Mouse (Mus musculus) erythroblast, adult 5-6 weeks (primary cell): ENCODE measurements around the gene Ptprt. TPM values are rescaled to one million over a fixed set of nuclear protein-coding genes. Genes with fewer than 3 reads are reported as not detected.
"Not testable (repeated sequence)": the region's sequence is repeated elsewhere in the genome, so short reads cannot be mapped to it uniquely, and the experiment has no call there.

Experiments
- ATAC-seq: replicated peaks from 2 replicates; pipeline ENCODE4 v1.8.0; 2016; ENCODE audit warnings: moderate number of reproducible peaks, mild to moderate bottlenecking, moderate TSS enrichment, inconsistent platforms; ENCODE audit not compliant: poor library complexity, low FRiP score, severe bottlenecking
- total RNA-seq, 2 experiments: library from RNA; stranded (forward) in 1 of 2; stranded (reverse) in 1 of 2; fragments of 150-400 nt in 1 of 2; fragments of 200-764, 138-1000 nt in 1 of 2; gene quantifications; 2 replicates each; pipeline versions ENCODE4 v1.2.3 to v1.2.4; 2015 to 2017; ENCODE audit warnings: low replicate concordance in 2 of 2

Ptprt gene
- total RNA-seq, 2 experiments from 2014 or later: not detected

DNA sequence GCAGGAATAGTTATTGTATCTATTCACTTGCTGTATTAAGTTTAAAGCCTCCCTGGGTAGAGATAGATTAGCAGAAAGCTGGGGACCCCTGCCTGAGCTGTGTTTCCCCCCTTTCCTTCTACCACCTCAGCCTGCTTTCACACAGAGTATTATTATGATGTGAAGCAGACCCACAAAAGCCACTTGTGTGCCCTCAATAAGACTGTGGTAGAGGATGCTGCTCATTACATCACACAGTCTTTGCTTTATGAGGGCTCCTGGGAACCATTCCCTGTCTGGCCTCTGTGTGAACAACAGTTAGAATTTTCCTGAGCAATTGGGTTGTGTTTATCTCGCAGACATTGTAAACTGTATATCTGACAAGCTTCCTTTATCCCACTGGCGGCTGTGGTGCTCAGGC lies 409.7 kb downstream of the Ptprt start:
- ATAC-seq: no peak

DNA sequence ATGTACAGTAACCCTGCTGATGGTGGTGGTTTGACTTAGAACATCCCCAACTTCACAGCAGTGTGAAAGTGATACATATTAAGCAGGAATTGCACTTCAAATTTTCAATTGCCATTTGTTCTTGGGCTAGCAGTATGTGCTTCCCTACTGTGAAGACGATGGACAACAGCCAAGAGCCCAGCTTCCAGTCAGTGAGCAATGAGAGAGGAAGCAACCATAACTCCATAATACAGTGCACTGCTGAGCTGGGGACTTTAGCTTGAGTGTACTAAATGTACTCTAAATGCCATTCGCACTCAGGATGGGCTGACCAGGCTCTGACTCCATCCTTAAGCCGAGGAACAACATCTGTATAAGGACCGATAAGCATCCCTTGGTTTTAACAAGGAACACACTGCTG lies 412.7 kb downstream of the Ptprt start:
- no peak for ATAC-seq

DNA sequence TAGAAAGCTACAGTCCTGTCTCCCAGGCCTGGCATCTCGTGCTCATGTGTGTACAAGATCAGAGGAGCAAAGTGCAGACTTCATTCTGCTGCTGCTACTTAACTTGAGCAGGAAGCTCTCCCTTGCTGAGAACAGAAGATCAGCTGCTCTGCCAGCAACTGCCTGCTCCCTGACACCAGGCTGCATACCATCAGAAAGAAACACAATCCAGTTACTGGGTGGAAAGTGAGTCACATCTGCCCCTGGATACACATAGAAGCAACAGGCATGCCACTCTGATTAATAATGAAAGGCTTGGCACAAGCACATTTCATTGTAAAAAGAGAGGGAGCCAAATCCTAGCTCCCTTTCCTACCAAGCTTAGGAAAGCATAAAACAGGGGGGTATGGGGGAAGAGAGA lies 438.5 kb downstream of the Ptprt start:
- ATAC-seq: no peak

DNA sequence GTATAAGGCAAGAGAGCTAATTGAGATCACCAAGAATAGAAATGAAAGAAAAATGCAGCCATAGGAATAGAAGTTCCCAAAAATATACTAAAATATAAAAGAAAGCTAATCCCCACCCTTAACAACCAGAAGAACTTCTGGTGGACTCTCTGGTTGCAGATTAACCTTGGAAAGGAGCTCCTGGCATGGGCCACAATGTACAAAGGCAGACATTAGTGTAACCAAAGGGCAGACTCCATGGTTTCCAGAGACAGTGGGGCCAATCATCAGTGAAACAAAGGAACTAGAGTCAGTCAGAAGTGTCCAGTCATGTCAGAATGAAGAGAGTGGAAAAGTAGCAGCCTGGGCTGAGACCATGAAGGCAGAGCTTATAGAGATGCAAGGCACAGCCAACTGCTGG lies 440.4 kb downstream of the Ptprt start:
- no peak for ATAC-seq

DNA sequence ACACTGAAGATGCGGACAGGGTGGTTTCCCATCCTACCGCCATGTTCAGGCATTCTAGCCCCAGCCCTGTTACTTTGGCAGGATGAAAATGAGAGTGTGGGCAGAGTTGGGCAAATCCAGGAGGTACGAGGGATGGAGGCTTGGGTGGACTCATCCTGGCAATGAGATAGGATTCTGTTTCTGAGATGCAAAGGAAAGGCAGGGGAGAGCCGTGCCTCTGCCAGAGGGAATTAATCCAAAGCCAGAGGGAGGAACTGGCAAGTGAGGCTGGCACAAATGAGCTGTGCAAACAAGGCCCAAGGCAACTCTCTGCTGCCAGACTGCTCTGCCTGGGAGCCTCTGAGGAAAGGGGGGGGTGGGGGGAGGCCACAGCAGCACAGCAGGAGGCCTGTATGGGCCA lies 441.4 kb downstream of the Ptprt start:
- no peak for ATAC-seq

DNA sequence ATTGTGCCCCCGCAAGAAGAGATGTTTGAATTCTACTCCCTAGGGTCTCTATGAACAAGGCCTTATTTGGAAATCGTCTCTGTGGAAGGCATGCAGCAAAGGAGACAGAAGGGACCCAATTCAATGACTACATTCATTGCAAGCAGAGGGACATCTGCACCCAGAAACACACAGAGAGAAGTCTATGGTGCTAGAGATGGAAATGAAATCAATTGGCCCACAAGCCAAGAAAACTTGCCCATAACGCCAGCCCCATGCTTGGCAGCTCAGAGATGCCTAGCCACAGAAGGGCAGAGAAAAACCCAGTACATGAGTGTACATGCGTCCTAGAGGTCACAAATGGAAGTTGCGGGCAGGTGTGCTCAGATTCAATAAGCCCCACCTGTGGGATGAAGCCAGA lies 443.1 kb downstream of the Ptprt start:
- ATAC-seq: no peak

DNA sequence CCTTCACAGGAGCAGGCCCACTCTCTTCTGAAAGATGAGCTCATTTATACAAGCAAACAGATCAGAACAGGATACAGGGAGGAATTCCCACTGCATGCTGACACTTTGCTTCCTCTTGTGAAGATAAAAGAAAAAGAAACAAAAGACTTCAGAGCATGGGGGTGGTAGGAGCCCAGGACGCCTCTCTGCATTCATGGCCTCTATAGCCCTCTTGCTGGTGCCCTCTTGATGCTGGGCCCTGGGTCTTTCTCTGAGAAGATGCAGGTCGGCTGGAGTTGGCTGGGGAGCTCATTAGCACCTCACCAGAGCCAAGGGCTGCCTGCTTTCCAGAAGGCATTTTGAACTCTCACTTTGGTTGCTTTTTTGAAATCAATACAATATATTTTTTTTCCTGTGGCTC lies 448.6 kb downstream of the Ptprt start:
- ATAC-seq: no peak

DNA sequence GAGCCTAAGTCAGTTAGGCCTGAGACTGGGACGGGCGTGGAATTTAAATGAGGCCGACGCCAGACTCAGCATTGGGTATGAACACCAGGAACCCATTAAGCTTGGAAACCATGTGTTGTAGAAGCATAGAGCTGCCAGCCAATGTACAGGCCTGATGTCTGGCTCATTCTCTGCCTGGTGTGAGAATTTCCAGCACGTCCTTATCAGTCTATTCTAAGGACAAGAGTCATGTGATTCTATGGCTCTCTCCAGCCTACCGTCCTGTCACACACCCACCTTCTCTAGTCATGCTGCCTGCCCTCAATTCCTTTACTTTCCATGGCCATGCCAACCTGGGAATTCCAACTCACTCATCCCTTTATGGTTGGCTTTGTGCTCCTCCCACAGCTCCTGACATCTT lies 450.4 kb downstream of the Ptprt start:
- ATAC-seq: no peak

DNA sequence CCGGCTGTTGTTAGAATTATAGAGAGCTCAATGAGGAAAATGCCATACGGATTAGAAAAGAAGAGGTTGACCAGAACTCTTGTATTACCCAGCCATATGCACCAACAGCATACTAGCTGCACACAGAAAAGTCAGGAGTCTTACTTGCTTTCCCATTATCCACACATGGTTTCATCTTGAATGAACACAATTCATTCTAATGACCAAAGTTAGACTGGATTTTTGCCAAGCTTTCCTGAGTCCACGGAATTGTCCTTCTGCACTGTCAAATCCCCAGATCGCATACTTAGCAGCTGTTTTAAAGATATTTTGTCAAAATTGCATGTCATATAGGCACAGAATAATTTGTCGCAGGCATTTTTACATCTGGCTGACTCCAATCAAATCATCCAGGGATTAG lies 463.6 kb downstream of the Ptprt start:
- ATAC-seq: no peak

DNA sequence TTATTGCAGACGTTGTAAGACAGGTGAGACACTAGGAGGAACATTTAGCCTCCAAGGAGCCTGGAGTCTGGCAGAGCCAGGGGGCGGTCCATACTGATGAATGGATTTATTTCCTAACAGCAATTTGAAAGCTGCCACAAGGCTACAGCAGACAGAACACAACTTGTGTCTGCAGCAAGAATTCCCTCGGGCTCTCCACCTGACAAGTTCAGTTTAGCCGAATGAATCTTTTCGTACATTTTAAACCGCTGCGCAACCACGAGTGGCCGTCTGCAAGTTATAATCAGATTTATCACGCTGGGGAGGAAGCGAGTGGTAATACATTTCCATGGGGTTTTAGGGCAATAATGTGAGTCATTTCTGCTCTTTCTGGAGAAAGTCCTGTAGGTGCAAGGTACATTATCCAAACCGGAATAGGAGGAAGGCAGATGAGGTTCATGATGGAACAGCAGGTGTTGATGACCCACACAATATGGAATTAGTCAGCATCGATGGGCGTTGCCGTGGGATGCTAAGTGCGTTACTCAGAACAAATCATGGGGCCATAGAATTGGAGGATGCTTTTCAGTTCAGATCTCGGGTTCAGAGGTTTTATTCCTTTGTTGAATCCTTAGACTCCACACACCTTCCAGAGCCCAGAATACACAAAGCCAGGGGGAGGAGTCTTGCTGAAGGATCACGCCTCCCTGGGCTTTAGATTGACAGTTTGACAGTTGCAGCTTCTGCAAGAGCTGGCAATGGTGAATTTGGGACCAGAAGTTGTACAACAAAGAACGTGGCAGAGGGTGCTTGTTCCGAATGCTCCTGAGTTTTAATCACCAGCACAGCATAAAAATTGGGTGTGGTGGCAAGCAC lies 478.1 kb downstream of the Ptprt start:
- ATAC-seq: no peak

DNA sequence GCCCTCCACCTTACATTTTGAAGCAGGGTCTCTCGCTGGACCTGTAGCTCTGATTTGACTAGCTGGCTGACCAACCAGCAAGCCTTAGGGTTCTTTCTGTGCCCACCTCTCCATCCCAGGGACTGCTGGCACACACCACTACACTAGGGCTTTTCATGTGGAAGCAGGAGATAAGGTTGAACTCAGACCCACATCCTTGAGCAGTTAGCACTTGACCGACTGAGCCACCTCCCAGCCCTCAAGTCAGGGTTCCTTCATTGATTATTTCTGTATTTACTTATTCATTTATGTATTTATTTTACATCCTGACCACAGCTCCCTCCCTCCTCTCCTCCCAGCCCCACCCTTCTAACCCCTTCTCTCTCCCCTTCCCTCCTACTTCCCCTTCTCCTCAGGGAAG lies 479.1 kb downstream of the Ptprt start:
- ATAC-seq: no peak

DNA sequence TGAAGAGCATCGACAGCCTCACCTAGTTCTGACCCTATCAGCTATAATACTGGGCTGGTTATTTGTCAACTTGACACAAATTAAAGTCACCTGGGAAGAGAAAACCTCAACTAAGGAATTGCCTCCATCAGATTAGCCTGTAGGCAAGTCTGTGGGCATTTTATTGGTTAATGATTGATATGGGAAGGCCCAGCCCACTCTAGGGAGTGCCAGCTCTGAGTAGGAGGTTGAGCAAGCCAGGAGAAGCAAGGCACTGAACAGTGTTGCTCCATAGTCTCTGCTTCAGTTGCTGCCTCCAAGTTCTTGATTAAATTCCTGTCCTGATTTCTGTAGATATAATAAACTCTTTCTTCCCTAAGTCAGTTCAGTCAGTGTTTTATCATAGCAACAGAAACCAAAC lies 488.4 kb downstream of the Ptprt start:
- no peak for ATAC-seq

DNA sequence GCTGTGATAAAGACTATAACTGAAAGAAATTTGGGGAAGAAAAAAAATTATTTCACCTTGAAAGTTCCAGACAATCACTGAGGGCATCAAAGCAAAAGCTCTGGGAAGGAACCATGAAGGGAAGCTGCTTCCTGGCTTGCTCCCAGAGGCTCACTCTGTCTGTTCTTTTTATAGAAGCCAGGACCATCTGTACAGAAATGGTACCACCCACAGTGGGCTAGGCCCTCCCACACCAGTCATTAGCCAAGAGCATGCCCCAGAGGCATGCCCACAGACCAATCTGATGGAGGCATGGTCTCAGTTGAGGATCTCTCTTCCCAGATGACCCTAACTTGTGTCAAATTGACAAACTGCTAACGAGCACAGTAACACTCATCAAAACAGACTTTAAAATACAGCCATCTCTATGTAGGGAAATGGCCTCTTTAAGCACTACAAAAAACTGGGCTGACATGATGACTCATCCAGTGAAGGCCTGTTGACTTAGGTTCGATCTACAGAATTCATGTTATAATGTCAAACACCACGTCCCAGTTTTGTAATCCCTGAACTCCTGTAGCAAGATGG lies 519.0 kb downstream of the Ptprt start:
- no peak for ATAC-seq

DNA sequence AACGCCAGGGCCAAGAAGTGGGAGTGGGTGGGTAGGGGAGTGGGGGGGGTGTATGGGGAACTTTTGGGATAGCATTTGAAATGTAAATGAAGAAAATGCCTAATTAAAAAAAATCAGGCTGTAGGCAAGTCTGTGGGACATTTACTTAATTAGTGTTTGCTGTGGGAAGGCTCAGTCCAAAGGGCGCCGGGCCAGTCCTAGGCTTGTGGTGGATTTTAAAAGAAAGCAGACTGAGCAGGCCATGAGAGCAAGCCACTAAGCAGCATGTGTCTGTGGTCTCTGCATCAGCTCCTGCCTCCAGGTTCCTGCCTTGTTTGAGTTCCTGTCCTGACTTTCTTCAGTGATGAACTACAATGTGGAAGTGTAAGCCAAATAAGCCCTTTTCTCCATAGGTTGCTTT lies 524.8 kb downstream of the Ptprt start:
- not testable (repeated sequence) for ATAC-seq

DNA sequence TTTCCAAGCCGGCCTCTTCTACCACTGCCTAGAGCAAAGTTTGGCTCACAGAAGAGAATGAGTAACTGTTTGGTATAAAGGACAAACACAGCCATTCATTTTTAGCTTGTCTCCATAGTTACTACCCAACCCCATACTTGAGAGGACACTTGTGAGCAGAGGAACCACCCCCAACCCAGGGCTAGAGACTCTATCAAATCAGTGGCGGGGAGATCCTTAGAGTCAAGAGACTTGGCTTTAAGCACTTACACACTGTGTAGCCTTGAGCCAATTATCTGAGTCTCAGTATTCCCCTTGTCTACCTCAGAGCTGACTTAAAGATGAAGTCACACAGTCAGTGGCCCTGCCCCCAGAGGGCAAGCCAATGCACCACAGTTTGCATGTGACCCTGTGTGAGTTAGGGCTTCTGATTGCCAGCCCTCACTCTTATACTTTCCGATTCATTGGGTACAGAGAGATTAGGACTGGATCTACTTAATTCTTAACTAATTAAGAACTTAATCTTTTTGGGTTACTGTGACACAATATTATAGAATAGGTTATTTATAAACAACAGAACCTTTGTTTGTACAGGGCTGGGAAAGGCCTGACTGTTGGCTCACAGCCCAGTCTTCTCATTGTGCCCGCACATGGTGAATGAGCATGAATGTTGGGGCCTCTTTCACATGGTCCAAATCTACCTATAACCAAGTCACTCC lies 529.2 kb downstream of the Ptprt start:
- ATAC-seq: no peak

DNA sequence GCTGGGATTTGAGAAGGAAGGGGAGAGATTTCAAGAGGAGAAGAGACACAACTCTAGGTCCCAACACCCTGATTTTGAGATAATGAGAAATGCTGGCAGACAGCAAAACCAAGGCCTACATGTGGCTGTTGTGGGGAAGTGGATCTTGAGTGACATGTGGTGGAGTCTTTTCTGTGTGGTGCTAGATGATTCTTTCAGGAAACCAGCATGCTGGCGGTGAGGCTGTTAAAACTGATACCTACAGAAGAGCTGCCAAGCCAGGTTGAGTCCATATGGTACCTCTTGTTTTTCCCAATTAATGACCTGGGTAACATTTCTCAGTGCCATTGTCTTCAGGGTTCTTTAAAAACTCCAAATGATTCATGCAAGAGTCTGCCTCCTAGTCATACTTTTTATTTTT lies 531.1 kb downstream of the Ptprt start:
- no peak for ATAC-seq

DNA sequence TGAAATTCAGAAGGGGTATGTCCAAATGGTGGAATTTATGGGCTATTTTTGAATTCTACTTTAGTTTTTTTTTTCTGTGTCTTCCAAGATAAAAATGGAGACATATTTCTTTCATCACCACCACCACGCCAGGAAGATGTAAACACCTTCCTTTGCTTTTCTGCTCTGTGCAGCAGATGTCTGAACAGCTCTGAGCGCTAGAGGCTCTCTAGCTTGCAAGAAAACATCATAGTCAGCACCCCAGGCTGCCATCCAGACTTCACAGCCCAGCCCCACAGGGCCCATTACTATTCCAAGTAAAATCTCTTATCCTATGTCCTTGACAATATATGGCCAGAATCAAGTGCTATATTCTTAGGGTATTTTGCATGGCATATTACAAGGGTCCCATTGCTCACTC lies 542.9 kb downstream of the Ptprt start:
- ATAC-seq: no peak

DNA sequence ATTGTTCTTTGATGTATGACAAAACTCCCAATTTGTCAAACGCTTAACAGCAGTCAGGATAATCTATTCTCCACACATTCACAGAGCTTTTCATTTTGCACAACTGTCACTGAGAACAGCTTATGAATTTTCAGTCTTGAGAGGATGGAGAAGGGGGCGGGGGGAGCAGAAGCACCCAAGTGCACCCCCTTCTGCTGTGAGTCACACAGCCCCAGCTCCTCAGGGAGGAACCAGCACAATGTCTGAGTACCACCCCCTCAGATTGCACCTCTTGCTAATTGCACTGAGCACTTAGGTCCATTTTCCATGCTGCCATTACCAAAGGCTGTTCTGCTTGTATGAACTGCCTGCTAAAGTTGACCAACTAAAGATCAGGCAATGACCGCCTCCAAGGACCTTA lies 578.6 kb downstream of the Ptprt start:
- ATAC-seq: no peak

DNA sequence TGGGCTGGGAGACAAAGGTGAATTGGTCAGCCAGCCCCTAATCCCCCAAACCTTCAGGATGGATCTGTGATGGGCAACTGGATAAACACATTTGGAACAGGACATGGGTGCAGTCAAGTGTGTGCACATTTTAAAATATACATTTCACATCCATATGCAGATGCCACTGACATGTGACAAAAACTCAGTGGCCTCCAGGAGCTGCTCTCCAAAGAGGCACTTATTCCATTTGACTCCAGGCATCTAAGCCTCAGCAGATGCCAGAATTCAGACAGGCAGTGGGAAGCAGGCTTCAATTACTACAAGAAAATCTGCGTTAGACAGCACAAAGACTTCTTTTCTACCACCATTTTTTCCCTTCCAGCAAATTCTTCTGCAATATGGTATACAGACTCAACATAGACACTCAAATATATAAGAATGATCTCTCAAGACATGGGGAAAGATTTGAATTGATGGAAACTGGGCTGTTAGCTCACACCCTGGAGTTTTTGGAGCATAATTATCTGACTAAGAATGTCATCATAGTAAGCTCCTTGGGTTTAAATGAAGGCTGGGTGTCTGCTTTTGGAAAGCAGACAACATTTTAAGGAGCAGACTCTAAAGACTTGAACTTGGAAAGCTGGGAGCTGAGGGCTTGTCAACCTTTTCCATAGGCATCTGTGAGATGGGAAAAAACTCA lies 580.1 kb downstream of the Ptprt start:
- ATAC-seq: no peak

DNA sequence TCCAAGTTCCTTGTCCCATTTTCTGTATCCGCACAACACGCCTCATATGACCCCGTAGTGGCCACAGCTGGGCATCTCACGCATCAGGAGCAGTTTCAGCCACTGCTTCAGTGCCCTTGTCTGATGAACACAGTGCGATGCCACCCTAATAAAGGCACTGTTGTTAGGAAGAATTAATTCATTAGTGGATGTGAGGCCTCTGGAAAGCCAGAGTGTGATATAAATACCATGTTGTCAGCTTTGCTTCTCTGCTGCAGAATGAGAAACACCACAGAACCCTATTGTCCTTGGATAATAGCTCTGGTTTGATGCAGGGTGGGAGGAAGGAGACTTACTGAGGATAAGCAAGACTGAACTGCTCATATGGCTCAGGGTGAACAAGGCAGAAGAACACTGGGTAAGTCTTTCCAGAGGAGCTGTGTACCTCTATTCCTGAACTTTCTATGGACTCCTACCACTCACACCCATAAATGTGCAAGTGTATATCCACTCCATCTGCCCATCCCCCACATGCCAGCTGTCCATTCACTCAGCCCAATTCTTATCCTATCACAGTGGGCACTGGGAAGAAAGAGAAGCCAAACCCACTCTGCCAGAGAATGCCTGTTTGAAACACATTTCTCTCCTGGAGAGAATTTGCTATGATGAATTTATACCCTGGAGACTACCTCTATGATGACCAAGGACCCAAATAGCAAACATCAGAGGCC lies 582.2 kb downstream of the Ptprt start:
- no peak for ATAC-seq
